Mouse (Mus musculus) megakaryocyte, adult 5-6 weeks (primary cell): ENCODE results near the gene Smco3. TPM values are rescaled to one million over a fixed set of nuclear protein-coding genes. Genes with fewer than 3 reads are reported as not detected.
"Not testable (repeated sequence)": the region's sequence is repeated elsewhere in the genome, so short reads cannot be mapped to it uniquely, and the experiment has no call there.

Experiments used
- ATAC-seq: 2 replicates; pipeline ENCODE4 v1.8.0; 2016; ENCODE audit warnings: mild to moderate bottlenecking, inconsistent platforms; ENCODE audit not compliant: poor library complexity, severe bottlenecking
- total RNA-seq, 2 experiments: library from RNA; stranded (forward) in 1 of 2; stranded (reverse) in 1 of 2; fragments of 153-499, 151-499 nt in 1 of 2; fragments of 221-1000, 200-1000 nt in 1 of 2; gene quantifications; 2 replicates each; pipeline versions ENCODE4 v1.2.3 to v1.2.4; 2015 to 2017

Smco3 gene
- total RNA-seq, 2 experiments from 2014 or later: 0.26 to 0.51 TPM

GRCm38 (mm10) chr6:136807395-136808013 is 27.7 kb downstream of the Smco3 start:
- ATAC-seq: no peak; the same call in 1 of the 2 replicates

GRCm38 (mm10) chr6:136806819-136807218 is 28.4 kb downstream of the Smco3 start:
- ATAC-seq: no peak

- no peak for ATAC-seq
Measured at GRCm38 (mm10) chr6:136805409-136805775, 29.9 kb downstream of the Smco3 start.

GRCm38 (mm10) chr6:136804705-136805408 is 30.4 kb downstream of the Smco3 start:
- ATAC-seq: no peak

- peak; percentile 53 for ATAC-seq
Measured at GRCm38 (mm10) chr6:136803739-136804633, 31.3 kb downstream of the Smco3 start, which contains the start of gene Hist4h4. Gene Hist4h4, minus strand, starts transcription at chr6:136804415.

- ATAC-seq: no peak
Measured at GRCm38 (mm10) chr6:136803093-136803738, 32.0 kb downstream of the Smco3 start.

GRCm38 (mm10) chr6:136801274-136801673 is 34.0 kb downstream of the Smco3 start:
- no peak for ATAC-seq

- no peak for ATAC-seq
Measured at GRCm38 (mm10) chr6:136800710-136801109, 34.5 kb downstream of the Smco3 start.

GRCm38 (mm10) chr6:136797874-136798693 is 37.2 kb downstream of the Smco3 start:
- not testable (repeated sequence) for ATAC-seq

- ATAC-seq: no peak
Measured at GRCm38 (mm10) chr6:136795850-136796249, 39.4 kb downstream of the Smco3 start.

- no peak for ATAC-seq
Measured at GRCm38 (mm10) chr6:136795110-136795509, 40.1 kb downstream of the Smco3 start.

- ATAC-seq: peak; percentile 71
Measured at GRCm38 (mm10) chr6:136793831-136794525, 41.3 kb downstream of the Smco3 start.

- peak; percentile 53 for ATAC-seq
Measured at GRCm38 (mm10) chr6:136792884-136793758, 42.1 kb downstream of the Smco3 start.

GRCm38 (mm10) chr6:136789391-136789971 is 45.8 kb downstream of the Smco3 start:
- no peak for ATAC-seq

- ATAC-seq: no peak
Measured at GRCm38 (mm10) chr6:136782761-136783160, 52.5 kb downstream of the Smco3 start.

GRCm38 (mm10) chr6:136782146-136782545 is 53.1 kb downstream of the Smco3 start:
- ATAC-seq: no peak

- ATAC-seq: no peak
Measured at GRCm38 (mm10) chr6:136781377-136781986, 53.8 kb downstream of the Smco3 start, which contains the start of gene Gucy2c. Gene Gucy2c, minus strand, starts transcription at chr6:136781765.
